Mouse (Mus musculus) megakaryocyte, embryonic 14.5 days (primary cell): ENCODE results near the gene Npb.

Experiments
- FLI1 ChIP-seq: IDR thresholded peaks from 2 replicates; pipeline ENCODE4 v1.6.1; 2012; ENCODE audit warnings: low read length, inconsistent platforms, mixed read lengths
- GATA1 ChIP-seq: IDR thresholded peaks from 3 replicates; pipeline ENCODE4 v1.6.1; 2012; ENCODE audit warnings: mixed read lengths, low read length, inconsistent platforms, borderline replicate concordance

DNA sequence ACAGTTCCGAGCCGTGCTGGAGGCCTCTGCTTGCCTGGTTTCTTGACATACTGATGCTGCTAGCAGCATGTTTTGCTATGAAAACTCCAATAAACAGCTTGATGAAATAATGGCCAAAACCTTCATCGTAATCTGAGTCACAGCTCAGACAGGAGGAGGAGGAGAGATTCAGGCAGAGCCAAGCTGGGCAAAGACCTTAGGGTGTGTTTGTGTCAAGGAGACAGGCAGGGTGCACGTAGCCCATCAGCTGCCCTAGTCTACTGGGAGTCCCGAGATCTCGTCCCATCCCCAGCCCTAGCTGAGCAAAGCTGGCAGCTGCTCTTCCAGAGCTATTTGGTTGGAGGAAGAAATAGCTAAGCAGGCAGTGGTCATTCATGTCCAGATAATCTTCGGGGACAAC lies 2.6 kb upstream of the Npb start:
- TF ChIP-seq GATA1 (no peak), FLI1 (no peak)
